ENCODE assay signal across 8 mouse cellular contexts in the genomic region with DNA sequence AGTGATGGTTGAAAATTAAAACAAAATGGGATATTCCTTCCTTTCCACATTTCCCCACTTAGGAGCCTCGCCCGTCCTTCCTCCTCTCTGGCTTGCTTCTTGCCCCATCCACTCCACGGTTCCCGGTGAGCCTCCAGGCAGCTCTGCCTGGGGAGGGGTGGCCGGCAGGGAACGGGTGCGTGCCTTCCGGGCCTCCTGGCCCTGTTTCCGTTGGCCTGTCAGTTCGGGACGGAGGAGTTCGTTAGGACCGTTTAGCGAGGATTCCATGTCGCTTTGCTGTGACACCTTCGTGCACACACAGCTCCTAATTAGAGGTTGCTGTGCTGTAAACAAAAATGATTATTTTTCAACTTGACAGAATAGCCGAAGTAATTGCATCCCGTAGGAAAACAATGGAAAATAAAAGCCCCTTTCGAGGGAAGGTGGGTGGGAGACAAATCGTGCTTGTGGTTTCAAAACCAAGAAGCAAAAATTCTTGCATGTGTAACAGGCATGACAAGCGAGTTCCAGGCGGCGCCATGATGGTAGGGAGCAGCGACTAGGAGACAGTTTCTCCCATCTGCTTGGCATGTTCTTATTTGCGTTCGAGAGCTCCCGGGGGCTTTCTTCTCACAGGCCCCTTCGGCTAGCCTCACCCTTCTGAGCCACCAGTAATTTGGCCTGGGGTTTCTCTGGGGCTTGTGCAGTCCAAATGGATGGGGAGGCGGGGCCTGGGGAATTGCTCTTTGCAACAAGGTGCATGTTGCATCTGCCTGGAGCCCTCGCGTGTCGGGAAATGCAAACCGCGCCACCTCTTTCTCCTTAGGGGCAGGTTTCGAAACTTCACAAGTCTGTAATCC. TPM values are rescaled to one million over a fixed set of nuclear protein-coding genes. Genes with fewer than 3 reads are reported as not detected.
DNase-seq lines count a peak whose midpoint lies in the region; ATAC-seq and TF ChIP-seq lines count a peak whose summit lies in the region.

No protein-coding gene starts in this region.

- TF ChIP-seq CTCF in lung, embryonic 14.5 days (IDR thresholded peaks at IDR 0.05; ENCODE audit: low read depth) = no peak

- no peak overlapping the region for H3K9ac ChIP-seq in lung, embryonic 14.5 days
- H3K9ac ChIP-seq in hindbrain, embryonic 13.5 days = peak overlapping the region; percentile 97
- H3K9ac ChIP-seq in midbrain, embryonic 16.5 days (ENCODE audit: low read depth, low read length) = peak overlapping the region; percentile 98

- 11% methylated on average over 35 of the region's 35 CpGs for WGBS in lung, embryonic 14.5 days
- 5% methylated on average over 35 of the region's 35 CpGs for WGBS in hindbrain, embryonic 13.5 days
- WGBS in midbrain, embryonic 16.5 days = 3% methylated on average over 35 of the region's 35 CpGs

- H3K27ac ChIP-seq in lung, embryonic 14.5 days (ENCODE audit: low read depth) = no peak overlapping the region
- peak overlapping the region; percentile 98 for H3K27ac ChIP-seq in hindbrain, embryonic 13.5 days
- peak overlapping the region; percentile 98 for H3K27ac ChIP-seq in midbrain, embryonic 16.5 days (ENCODE audit: low read length)

- H3K27me3 ChIP-seq in lung, embryonic 14.5 days (ENCODE audit: insufficient read depth, low read length) = peaks cover 43% of the 10 kb centered on the region
- no peaks in the 10 kb centered on the region for H3K27me3 ChIP-seq in hindbrain, embryonic 13.5 days
- no peaks in the 10 kb centered on the region for H3K27me3 ChIP-seq in midbrain, embryonic 16.5 days (ENCODE audit: control insufficient read depth, insufficient read depth, low read depth, low read length)

- no peak; the same call in 1 of the 2 replicates for ATAC-seq in cerebellum, adult (ENCODE audit: insufficient number of reproducible peaks, low FRiP score, low TSS enrichment)
- ATAC-seq in lung, embryonic 14.5 days (ENCODE audit: insufficient read depth) = peak; percentile 2; the same call in 1 of the 2 replicates
- peak; percentile 10; the same call in 1 of the 2 replicates for ATAC-seq in hindbrain, embryonic 13.5 days (ENCODE audit: low FRiP score)
- peak; percentile 4; the same call in 1 of the 2 replicates for ATAC-seq in midbrain, embryonic 16.5 days

- H3K4me2 ChIP-seq in lung, embryonic 14.5 days = peak overlapping the region; percentile 86
- H3K4me2 ChIP-seq in hindbrain, embryonic 13.5 days = peak overlapping the region; percentile 86
- H3K4me2 ChIP-seq in midbrain, embryonic 16.5 days (ENCODE audit: low read length) = peak overlapping the region; percentile 80

- H3K9me3 ChIP-seq in lung, embryonic 14.5 days (ENCODE audit: low read depth, low read length) = no peaks in the 10 kb centered on the region
- no peaks in the 10 kb centered on the region for H3K9me3 ChIP-seq in hindbrain, embryonic 13.5 days
- H3K9me3 ChIP-seq in midbrain, embryonic 16.5 days (replicated peaks; ENCODE audit: control insufficient read depth, low read length, poor library complexity, severe bottlenecking) = no peaks in the 10 kb centered on the region

- H3K4me3 ChIP-seq in lung, embryonic 14.5 days (ENCODE audit: low read depth, low read length) = peak overlapping the region; percentile 24
- H3K4me3 ChIP-seq in hindbrain, embryonic 13.5 days = peak overlapping the region; percentile 84
- peak overlapping the region; percentile 96 for H3K4me3 ChIP-seq in midbrain, embryonic 16.5 days (ENCODE audit: low read depth, low read length)

- H3K36me3 ChIP-seq in lung, embryonic 14.5 days (ENCODE audit: insufficient read depth) = no peaks in the 10 kb centered on the region
- peaks cover 12% of the 10 kb centered on the region for H3K36me3 ChIP-seq in hindbrain, embryonic 13.5 days
- 0 out of 2 replicates have a peak, but pooled peaks cover 5% of the 10 kb centered on the region for H3K36me3 ChIP-seq in midbrain, embryonic 16.5 days (ENCODE audit: control insufficient read depth, insufficient read depth, low read length)

- DNase-seq in cerebellum, adult 11-12 months = peak; percentile 70
- no peak for DNase-seq in lung, embryonic 14.5 days
- no peak for DNase-seq in lung, postnatal 14 days
- no peak for DNase-seq in urinary bladder, adult 18-20 months (ENCODE audit: low spot score in 2 of 2)
- no peak for DNase-seq in urinary bladder, postnatal 14 days (ENCODE audit: low spot score)

- 0 out of 2 replicates have a peak, but pooled peaks cover 3% of the 10 kb centered on the region for H3K4me1 ChIP-seq in lung, embryonic 14.5 days (ENCODE audit: insufficient read depth)
- peaks cover 43% of the 10 kb centered on the region for H3K4me1 ChIP-seq in hindbrain, embryonic 13.5 days (replicated peaks)
- peaks cover 32% of the 10 kb centered on the region for H3K4me1 ChIP-seq in midbrain, embryonic 16.5 days (ENCODE audit: control insufficient read depth, insufficient read depth, low read length)

RNA-seq across cellular contexts. Expression of gene Gnao1, which starts 3.0 kb away (rescaled TPM):
- polyA plus RNA-seq in lung, embryonic 14.5 days (2014; fragmentation: Nextera tagmentation; extraction: Ambion mirVana) = 1.8 and 2.4 TPM in 2 replicates
- 145 and 150 TPM in 2 replicates for polyA plus RNA-seq in hindbrain, embryonic 13.5 days (2015; fragmentation: Nextera tagmentation; extraction: Ambion mirVana)
- polyA plus RNA-seq in midbrain, embryonic 16.5 days (2015; fragmentation: Nextera tagmentation; extraction: Ambion mirVana) = 235 and 240 TPM in 2 replicates

Comparison
In these comparisons a context has a peak if more than half of its experiments do, and no peak if none do; other contexts are left out.
1. H3K4me3 ChIP-seq: peak in every context shown above with its lines; median percentile 96 in midbrain, embryonic 16.5 days; 84 in hindbrain, embryonic 13.5 days; 24 in lung, embryonic 14.5 days.
2. RNA of gene Gnao1, which starts 3.0 kb away (polyA plus RNA-seq): 235 to 240 TPM in midbrain, embryonic 16.5 days and 145 to 150 TPM in hindbrain, embryonic 13.5 days; 1.8 to 2.4 TPM in lung, embryonic 14.5 days; every median in the first group is over 10 times any median in the second.
3. Peak in every context shown above with its lines, with median percentiles within 50 percentile points of each other: H3K4me2 ChIP-seq.